Mouse (Mus musculus) embryonic fibroblast, embryonic 13.5 days (primary cell): ENCODE data around the gene Zfp1.

Experiments used
- CTCF ChIP-seq: IDR thresholded peaks from 2 replicates; pipeline ENCODE4 v1.5.1; 2011; ENCODE audit warnings: mild to moderate bottlenecking, control low read depth, low read length, moderate library complexity, borderline replicate concordance; ENCODE audit not compliant: insufficient read depth
- POLR2A ChIP-seq: IDR thresholded peaks from 2 replicates; pipeline ENCODE4 v1.6.1; 2011; ENCODE audit warnings: low read depth, mild to moderate bottlenecking, control low read depth, low read length, moderate library complexity

DNA sequence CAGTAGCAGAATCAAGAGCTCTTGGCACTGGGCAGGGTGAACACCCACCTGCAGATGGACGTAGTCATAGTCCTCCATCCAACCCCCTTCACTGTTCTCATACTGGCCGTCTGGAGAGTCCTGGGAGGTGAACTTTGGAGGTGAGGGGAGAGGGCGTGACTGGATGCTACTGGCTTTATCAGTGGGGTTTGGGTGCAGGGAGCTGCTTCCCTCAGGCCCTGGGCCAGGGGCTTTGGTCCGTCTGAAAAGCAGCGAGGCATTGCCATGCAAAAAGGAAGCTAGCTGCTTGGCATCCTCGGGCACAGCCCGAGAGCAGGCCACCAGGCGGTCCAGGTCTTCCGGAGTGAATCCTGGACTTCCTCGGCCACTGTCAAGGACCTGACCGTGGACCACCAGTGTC lies 70.1 kb downstream of the Zfp1 start:
- TF ChIP-seq POLR2A, result no peak
- no peak for TF ChIP-seq CTCF
